Mouse (Mus musculus): ENCODE data around the gene Nop56. TPM values are rescaled to one million over a fixed set of nuclear protein-coding genes. Genes with fewer than 3 reads are reported as not detected.

The Nop56 gene
- polyA plus RNA-seq, 1 experiment from 2014 or later, result 230 TPM

GRCm38 (mm10) chr2:130280224-130280623 is 6.0 kb downstream of the Nop56 start:
- no peaks in the 10 kb centered on the region for H3K9me3 ChIP-seq
- no peak overlapping the region for H3K27ac ChIP-seq
- ATAC-seq (ENCODE audit: low FRiP score), result no peak
- H3K4me3 ChIP-seq, result no peak overlapping the region
- H3K9ac ChIP-seq, result no peak overlapping the region
- no peaks in the 10 kb centered on the region for H3K27me3 ChIP-seq
- H3K36me3 ChIP-seq, result peaks cover 63% of the 10 kb centered on the region
- H3K4me2 ChIP-seq, result no peak overlapping the region
- 70% methylated on average over 7 of the region's 7 CpGs for WGBS
- H3K4me1 ChIP-seq (replicated peaks), result peaks cover 38% of the 10 kb centered on the region

GRCm38 (mm10) chr2:130280818-130281217 is 6.6 kb downstream of the Nop56 start:
- no peaks in the 10 kb centered on the region for H3K27me3 ChIP-seq
- H3K4me1 ChIP-seq (replicated peaks), result peaks cover 37% of the 10 kb centered on the region
- no peak overlapping the region for H3K4me3 ChIP-seq
- WGBS, result 79% methylated on average over 4 of the region's 4 CpGs
- ATAC-seq (ENCODE audit: low FRiP score), result no peak
- no peaks in the 10 kb centered on the region for H3K9me3 ChIP-seq
- no peak overlapping the region for H3K4me2 ChIP-seq
- no peak overlapping the region for H3K27ac ChIP-seq
- no peak overlapping the region for H3K9ac ChIP-seq
- peaks cover 57% of the 10 kb centered on the region for H3K36me3 ChIP-seq

GRCm38 (mm10) chr2:130283854-130284654 is 9.8 kb downstream of the Nop56 start, which contains the start of gene Idh3b:
Gene Idh3b, minus strand, starts transcription at chr2:130284547.
- Histone ChIP-seq H3K4me3 (peak within 1 kb of the TSS; percentile 83), H3K4me2 (peak within 1 kb of the TSS; percentile 99), H3K9me3 (no peaks in the 10 kb centered on the region), H3K4me1 (replicated peaks) (peaks cover 23% of the 10 kb centered on the region), H3K36me3 (peaks cover 28% of the 10 kb centered on the region), H3K9ac (peak within 1 kb of the TSS; percentile 88), H3K27me3 (no peaks in the 10 kb centered on the region), H3K27ac (peak within 1 kb of the TSS; percentile 67)
- WGBS, result 2% methylated on average over 51 of the region's 51 CpGs
- peak; percentile 91 for ATAC-seq (ENCODE audit: low FRiP score)

- Histone ChIP-seq H3K36me3 (no peaks in the 10 kb centered on the region), H3K4me2 (no peak overlapping the region), H3K9ac (0 out of 2 replicates have a peak overlapping the region, but pooled peaks have one; percentile 2), H3K9me3 (no peaks in the 10 kb centered on the region), H3K4me3 (no peak overlapping the region), H3K27me3 (0 out of 2 replicates have a peak, but pooled peaks cover 1% of the 10 kb centered on the region), H3K4me1 (replicated peaks) (peaks cover 33% of the 10 kb centered on the region), H3K27ac (no peak overlapping the region)
- 81% methylated on average over 4 of the region's 4 CpGs for WGBS
- no peak for ATAC-seq (ENCODE audit: low FRiP score)
These were observed 14.9 kb downstream of the Nop56 start for GRCm38 (mm10) chr2:130289086-130289485.

- H3K27ac ChIP-seq, result no peak overlapping the region
- H3K4me3 ChIP-seq, result no peak overlapping the region
- H3K36me3 ChIP-seq, result no peaks in the 10 kb centered on the region
- no peak overlapping the region for H3K9ac ChIP-seq
- no peaks in the 10 kb centered on the region for H3K9me3 ChIP-seq
- peak overlapping the region; percentile 18; the same call in 1 of the 2 replicates for H3K4me2 ChIP-seq
- 22% methylated on average over 8 of the region's 8 CpGs for WGBS
- ATAC-seq (ENCODE audit: low FRiP score), result no peak
- peaks cover 40% of the 10 kb centered on the region for H3K4me1 ChIP-seq (replicated peaks)
- peaks cover 11% of the 10 kb centered on the region for H3K27me3 ChIP-seq
These were observed 17.2 kb downstream of the Nop56 start for GRCm38 (mm10) chr2:130291434-130291833.

- no peaks in the 10 kb centered on the region for H3K9me3 ChIP-seq
- H3K27ac ChIP-seq, result no peak overlapping the region
- no peak overlapping the region for H3K9ac ChIP-seq
- H3K4me2 ChIP-seq, result no peak overlapping the region
- H3K27me3 ChIP-seq, result peaks cover 16% of the 10 kb centered on the region
- no peak overlapping the region for H3K4me3 ChIP-seq
- no peak for ATAC-seq (ENCODE audit: low FRiP score)
- WGBS, result 50% methylated on average over 3 of the region's 3 CpGs
- H3K36me3 ChIP-seq, result no peaks in the 10 kb centered on the region
- peaks cover 50% of the 10 kb centered on the region for H3K4me1 ChIP-seq (replicated peaks)
These were observed 18.8 kb downstream of the Nop56 start for GRCm38 (mm10) chr2:130293009-130293408.

- Histone ChIP-seq H3K36me3 (no peaks in the 10 kb centered on the region), H3K27me3 (peaks cover 16% of the 10 kb centered on the region), H3K4me2 (peak overlapping the region; percentile 71; the same call in 1 of the 2 replicates), H3K4me3 (no peak overlapping the region), H3K9ac (no peak overlapping the region), H3K27ac (no peak overlapping the region), H3K4me1 (replicated peaks) (peaks cover 50% of the 10 kb centered on the region), H3K9me3 (no peaks in the 10 kb centered on the region)
- ATAC-seq (ENCODE audit: low FRiP score), result no peak
- 6% methylated on average over 4 of the region's 4 CpGs for WGBS
These were observed 19.3 kb downstream of the Nop56 start for GRCm38 (mm10) chr2:130293486-130293885.

- H3K27ac ChIP-seq, result peak overlapping the region; percentile 89
- peaks cover 16% of the 10 kb centered on the region for H3K27me3 ChIP-seq
- no peaks in the 10 kb centered on the region for H3K36me3 ChIP-seq
- H3K4me3 ChIP-seq, result peak overlapping the region; percentile 79
- H3K4me1 ChIP-seq (replicated peaks), result peaks cover 54% of the 10 kb centered on the region
- no peaks in the 10 kb centered on the region for H3K9me3 ChIP-seq
- peak overlapping the region; percentile 90 for H3K9ac ChIP-seq
- no peak for ATAC-seq (ENCODE audit: low FRiP score)
- WGBS, result 9% methylated on average over 20 of the region's 20 CpGs
- H3K4me2 ChIP-seq, result peak overlapping the region; percentile 71
These were observed 20.1 kb downstream of the Nop56 start for GRCm38 (mm10) chr2:130294218-130294935.

- H3K9ac ChIP-seq, result peak within 1 kb of the TSS; percentile 90
- H3K27ac ChIP-seq, result peak within 1 kb of the TSS; percentile 89
- H3K4me3 ChIP-seq, result peak within 1 kb of the TSS; percentile 79
- H3K9me3 ChIP-seq, result no peaks in the 10 kb centered on the region
- peaks cover 54% of the 10 kb centered on the region for H3K4me1 ChIP-seq (replicated peaks)
- H3K4me2 ChIP-seq, result peak within 1 kb of the TSS; percentile 71
- no peaks in the 10 kb centered on the region for H3K36me3 ChIP-seq
- ATAC-seq (ENCODE audit: low FRiP score), result peak; percentile 60
- WGBS, result 1% methylated on average over 26 of the region's 39 CpGs
- H3K27me3 ChIP-seq, result peaks cover 16% of the 10 kb centered on the region
These were observed 20.7 kb downstream of the Nop56 start, which contains the start of gene Ebf4 for GRCm38 (mm10) chr2:130294936-130295277. Gene Ebf4, plus strand, starts transcription at chr2:130295169.

- peaks cover 16% of the 10 kb centered on the region for H3K27me3 ChIP-seq
- under 1% methylated on average over 40 of the region's 99 CpGs for WGBS
- H3K27ac ChIP-seq, result peak overlapping the region; percentile 89
- peak overlapping the region; percentile 79 for H3K4me3 ChIP-seq
- peak overlapping the region; percentile 71 for H3K4me2 ChIP-seq
- peak overlapping the region; percentile 90 for H3K9ac ChIP-seq
- peaks cover 54% of the 10 kb centered on the region for H3K4me1 ChIP-seq (replicated peaks)
- H3K9me3 ChIP-seq, result no peaks in the 10 kb centered on the region
- H3K36me3 ChIP-seq, result no peaks in the 10 kb centered on the region
- ATAC-seq (ENCODE audit: low FRiP score), result peak; percentile 65
These were observed 21.3 kb downstream of the Nop56 start for GRCm38 (mm10) chr2:130295331-130296133.

GRCm38 (mm10) chr2:130296134-130296745 is 22.0 kb downstream of the Nop56 start:
- WGBS, result 4% methylated on average over 20 of the region's 20 CpGs
- H3K27ac ChIP-seq, result peak overlapping the region; percentile 89
- ATAC-seq (ENCODE audit: low FRiP score), result peak; percentile 33

More at GRCm38 (mm10) chr2:130296134-130296745, 22.0 kb downstream of the Nop56 start:
- Histone ChIP-seq H3K36me3 (no peaks in the 10 kb centered on the region), H3K9me3 (no peaks in the 10 kb centered on the region), H3K4me3 (peak overlapping the region; percentile 79), H3K27me3 (peaks cover 16% of the 10 kb centered on the region), H3K9ac (peak overlapping the region; percentile 90), H3K4me1 (replicated peaks) (peaks cover 50% of the 10 kb centered on the region), H3K4me2 (peak overlapping the region; percentile 71)

Measured in hindbrain, embryonic 13.5 days (tissue).